Mouse (Mus musculus) cerebellum, postnatal 36 days (tissue): ENCODE results near the gene Rnase12.

Experiments used
- DNase-seq, 2 experiments: peaks; one replicate each; pipeline ENCODE4 v3.0.0; 2021 to 2022; ENCODE audit warnings: mixed read lengths in 2 of 2

The Rnase12 gene

GRCm38 (mm10) chr14:51083805-51084204, 26.3 kb upstream of the Rnase12 start:
- no peak for DNase-seq

- peak; percentile 57 to 68 for DNase-seq
Measured at GRCm38 (mm10) chr14:51082599-51083581, 25.4 kb upstream of the Rnase12 start.

- DNase-seq: no peak
Measured at GRCm38 (mm10) chr14:51081035-51081434, 23.6 kb upstream of the Rnase12 start.

- DNase-seq: no peak
Measured at GRCm38 (mm10) chr14:51079180-51079579, 21.7 kb upstream of the Rnase12 start.

GRCm38 (mm10) chr14:51074335-51074734, 16.9 kb upstream of the Rnase12 start, which contains the start of gene Olfr750:
Gene Olfr750 (minus strand): TSS chr14:51074435.
- no peak for DNase-seq

- DNase-seq: peak in 1 of 2 experiments; percentile 20
Measured at GRCm38 (mm10) chr14:51069617-51070016, 12.2 kb upstream of the Rnase12 start.

GRCm38 (mm10) chr14:51068956-51069355, 11.5 kb upstream of the Rnase12 start:
- DNase-seq: no peak

GRCm38 (mm10) chr14:51060761-51061160, 3.3 kb upstream of the Rnase12 start:
- no peak for DNase-seq

- DNase-seq: no peak
Measured at GRCm38 (mm10) chr14:51054243-51055237, 2.9 kb downstream of the Rnase12 start.

- DNase-seq: no peak
Measured at GRCm38 (mm10) chr14:51053176-51053575, 4.3 kb downstream of the Rnase12 start.

GRCm38 (mm10) chr14:51051941-51052340, 5.5 kb downstream of the Rnase12 start:
- DNase-seq: no peak

- DNase-seq: no peak
Measured at GRCm38 (mm10) chr14:51050063-51050462, 7.4 kb downstream of the Rnase12 start, which contains the start of gene Rnase11. Gene Rnase11 (minus strand): TSS chr14:51050163.

- no peak for DNase-seq
Measured at GRCm38 (mm10) chr14:51047846-51048245, 9.6 kb downstream of the Rnase12 start.

GRCm38 (mm10) chr14:51041769-51042168, 15.7 kb downstream of the Rnase12 start, which contains the start of gene Rnase9:
Gene Rnase9 (minus strand): TSS chr14:51041869.
- DNase-seq: no peak

GRCm38 (mm10) chr14:51036214-51036613, 21.2 kb downstream of the Rnase12 start:
- DNase-seq: no peak

GRCm38 (mm10) chr14:51035206-51035605, 22.3 kb downstream of the Rnase12 start:
- no peak for DNase-seq

GRCm38 (mm10) chr14:51027387-51028155, 29.9 kb downstream of the Rnase12 start:
- DNase-seq: no peak

GRCm38 (mm10) chr14:51026391-51027133, 30.9 kb downstream of the Rnase12 start:
- DNase-seq: peak; percentile 62 to 79

- DNase-seq: no peak
Measured at GRCm38 (mm10) chr14:51024820-51025219, 32.6 kb downstream of the Rnase12 start.

GRCm38 (mm10) chr14:51023457-51023856, 34.0 kb downstream of the Rnase12 start:
- DNase-seq: no peak

- no peak for DNase-seq
Measured at GRCm38 (mm10) chr14:51017256-51017655, 40.2 kb downstream of the Rnase12 start.
